Mouse (Mus musculus): Measurements from ENCODE around the gene Camsap2.

- no peak for TF ChIP-seq CTCF (IDR thresholded peaks at IDR 0.05; ENCODE audit: low read depth)
- TF ChIP-seq EP300 (optimal IDR thresholded peaks at IDR 0.05): no peak
Measured at GRCm38 (mm10) chr1:136260635-136261238, 85.2 kb downstream of the Camsap2 start, which contains the start of gene Gpr25.
